ENCODE assay signal across 8 mouse cellular contexts in genomic region chr5:97697581-97698134, GRCm38 (mm10).
DNase-seq lines count a peak whose midpoint lies in the region; ATAC-seq lines count a peak whose summit lies in the region.

No protein-coding gene starts in this region.

- H3K4me2 ChIP-seq in hindbrain, embryonic 14.5 days (replicated peaks): no peak overlapping the region
- no peak overlapping the region for H3K4me2 ChIP-seq in hindbrain, embryonic 12.5 days (replicated peaks)
- no peak overlapping the region for H3K4me2 ChIP-seq in liver, embryonic 11.5 days

- H3K4me3 ChIP-seq in hindbrain, embryonic 14.5 days (replicated peaks; ENCODE audit: low read length): no peak overlapping the region
- no peak overlapping the region for H3K4me3 ChIP-seq in hindbrain, embryonic 12.5 days
- no peak overlapping the region for H3K4me3 ChIP-seq in liver, embryonic 11.5 days (ENCODE audit: low read depth, low read length)

- H3K36me3 ChIP-seq in hindbrain, embryonic 14.5 days (replicated peaks; ENCODE audit: control insufficient read depth, insufficient read depth): no peaks in the 10 kb centered on the region
- no peaks in the 10 kb centered on the region for H3K36me3 ChIP-seq in hindbrain, embryonic 12.5 days
- H3K36me3 ChIP-seq in liver, embryonic 11.5 days (ENCODE audit: control insufficient read depth, insufficient read depth, low read length): no peaks in the 10 kb centered on the region

- H3K9ac ChIP-seq in hindbrain, embryonic 14.5 days: no peak overlapping the region
- no peak overlapping the region for H3K9ac ChIP-seq in hindbrain, embryonic 12.5 days
- no peak overlapping the region for H3K9ac ChIP-seq in liver, embryonic 11.5 days (ENCODE audit: low read depth, low read length)

- no peaks in the 10 kb centered on the region for H3K4me1 ChIP-seq in hindbrain, embryonic 14.5 days (replicated peaks; ENCODE audit: control insufficient read depth, insufficient read depth, low read length)
- H3K4me1 ChIP-seq in hindbrain, embryonic 12.5 days: no peaks in the 10 kb centered on the region
- H3K4me1 ChIP-seq in liver, embryonic 11.5 days (replicated peaks; ENCODE audit: control insufficient read depth, insufficient read depth, low read length): no peaks in the 10 kb centered on the region

- peak; percentile 74; the same call in 1 of the 2 replicates for ATAC-seq in hindbrain, embryonic 14.5 days (ENCODE audit: low FRiP score)
- no peak for ATAC-seq in hindbrain, embryonic 12.5 days (ENCODE audit: low FRiP score)
- ATAC-seq in liver, embryonic 11.5 days (replicated peaks; ENCODE audit: low FRiP score): no peak
- no peak for ATAC-seq in CD4-positive, CD25-positive, alpha-beta regulatory T cell, adult 4 months

- no peaks in the 10 kb centered on the region for H3K9me3 ChIP-seq in hindbrain, embryonic 14.5 days (ENCODE audit: control insufficient read depth, low read length)
- no peaks in the 10 kb centered on the region for H3K9me3 ChIP-seq in hindbrain, embryonic 12.5 days (replicated peaks)
- H3K9me3 ChIP-seq in liver, embryonic 11.5 days (ENCODE audit: control insufficient read depth, low read length): no peaks in the 10 kb centered on the region

- DNase-seq in hindbrain, embryonic 14.5 days (ENCODE audit: low spot score): peak; percentile 67
- peak; percentile 95 for DNase-seq in Muller cell, postnatal 12 days (ENCODE audit: inconsistent ontology term)
- peak; percentile 44 for DNase-seq in cerebellum, adult 9-11 months
- DNase-seq in heart, postnatal 4 days: peak; percentile 83
- peak; percentile 31 for DNase-seq in ovary, postnatal 14 days (ENCODE audit: low spot score)
- no peak for DNase-seq in liver, embryonic 11.5 days (ENCODE audit: low spot score)

- 41% methylated on average over 8 of the region's 8 CpGs for WGBS in hindbrain, embryonic 14.5 days
- WGBS in hindbrain, embryonic 12.5 days: 62% methylated on average over 8 of the region's 8 CpGs
- 81% methylated on average over 8 of the region's 8 CpGs for WGBS in liver, embryonic 11.5 days

- H3K27me3 ChIP-seq in hindbrain, embryonic 14.5 days (ENCODE audit: control insufficient read depth, insufficient read depth, low read length): no peaks in the 10 kb centered on the region
- H3K27me3 ChIP-seq in hindbrain, embryonic 12.5 days: no peaks in the 10 kb centered on the region
- no peaks in the 10 kb centered on the region for H3K27me3 ChIP-seq in liver, embryonic 11.5 days (replicated peaks; ENCODE audit: control insufficient read depth, insufficient read depth, low read length)

- H3K27ac ChIP-seq in hindbrain, embryonic 14.5 days: no peak overlapping the region
- no peak overlapping the region for H3K27ac ChIP-seq in hindbrain, embryonic 12.5 days
- H3K27ac ChIP-seq in liver, embryonic 11.5 days (ENCODE audit: low read depth, low read length): no peak overlapping the region
